Mouse (Mus musculus): Measurements from ENCODE around the gene Kcnk10.

Gene Kcnk10

DNA sequence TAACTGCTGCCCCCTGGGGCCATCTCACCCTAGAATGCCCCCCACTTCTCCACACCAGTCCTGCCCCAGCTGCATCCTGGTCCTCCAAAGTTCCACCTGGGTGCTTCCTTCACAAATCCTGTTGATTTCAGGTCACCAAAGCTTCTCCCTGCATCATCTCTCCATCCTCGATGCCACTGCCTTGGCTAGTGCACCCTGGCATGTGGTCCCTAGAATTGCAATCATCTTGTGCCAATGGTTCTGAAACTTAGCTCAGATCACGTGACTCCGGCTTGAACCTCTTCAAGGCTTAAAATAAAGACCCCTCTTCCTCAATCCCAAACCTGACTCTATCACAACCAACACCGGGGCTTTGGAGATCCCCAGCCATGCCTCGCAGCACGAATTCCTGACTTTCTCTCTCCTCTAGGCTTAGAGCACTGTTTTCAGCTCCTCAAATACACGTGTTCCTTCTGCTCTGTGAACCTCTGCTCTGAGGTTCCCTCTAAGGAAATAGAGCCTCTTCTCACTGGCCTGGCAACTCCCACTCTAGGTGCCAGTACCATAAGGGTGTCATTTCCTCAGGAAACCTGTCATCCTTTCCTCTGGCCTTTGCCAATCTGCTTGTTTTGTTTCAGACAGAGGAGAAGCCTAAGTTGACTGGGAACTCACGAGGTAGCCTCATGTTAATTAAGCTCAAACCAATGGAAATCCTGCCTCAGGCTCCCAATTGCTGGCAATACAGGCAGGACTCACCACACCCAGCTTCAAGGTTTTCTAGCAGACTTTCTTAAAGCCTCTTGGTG, 6.0 kb downstream of the Kcnk10 start:
- DNase-seq (ENCODE audit: low spot score in 2 of 2) = no peak

DNA sequence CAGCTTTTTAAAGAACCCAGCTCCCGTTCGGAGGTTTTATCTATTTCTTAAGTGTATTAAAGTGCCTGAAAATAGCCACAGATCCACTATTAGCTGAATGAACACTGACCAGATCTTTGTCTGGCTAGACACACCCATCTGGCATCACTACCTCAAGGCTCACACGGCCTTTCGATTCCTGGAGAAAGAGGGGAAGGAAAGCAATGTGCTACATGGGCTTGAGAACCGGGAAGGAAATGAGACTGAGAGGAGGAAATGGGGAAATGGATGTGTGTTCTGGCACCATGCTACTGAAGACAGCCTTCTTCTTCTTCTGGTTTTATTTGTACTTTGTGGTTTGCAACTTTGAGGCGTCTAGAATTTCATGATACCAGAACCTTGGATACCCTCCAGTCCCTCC, 8.7 kb downstream of the Kcnk10 start:
- no peak for DNase-seq (ENCODE audit: low spot score in 2 of 2)

DNA sequence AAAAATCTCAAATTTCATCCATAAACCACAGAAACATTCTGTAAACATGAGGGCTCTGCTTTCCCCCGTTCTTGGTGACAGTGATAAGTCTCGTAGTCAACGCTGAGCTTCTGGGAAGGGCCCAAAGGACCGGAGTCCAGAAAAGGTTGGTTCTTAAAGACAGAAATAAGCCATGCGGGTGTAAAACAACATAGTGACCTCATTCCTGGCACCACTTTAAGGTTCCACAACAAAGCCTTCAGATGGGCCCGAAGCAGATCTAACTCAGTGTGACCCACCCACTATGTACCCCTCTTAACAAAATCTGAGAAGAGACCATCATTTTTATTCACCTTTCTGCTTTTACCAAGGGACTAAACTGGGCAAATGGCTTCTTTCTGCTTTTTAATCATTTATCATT, 10.2 kb downstream of the Kcnk10 start:
- DNase-seq (ENCODE audit: low spot score in 2 of 2) = no peak

- DNase-seq (ENCODE audit: low spot score in 2 of 2) = no peak
These were observed 13.7 kb downstream of the Kcnk10 start for GRCm38 (mm10) chr12:98564383-98564782.

GRCm38 (mm10) chr12:98563261-98563660, 14.8 kb downstream of the Kcnk10 start:
- no peak for DNase-seq (ENCODE audit: low spot score in 2 of 2)

GRCm38 (mm10) chr12:98562341-98562977, 15.7 kb downstream of the Kcnk10 start:
- DNase-seq (ENCODE audit: low spot score in 2 of 2) = no peak

GRCm38 (mm10) chr12:98560038-98560437, 18.1 kb downstream of the Kcnk10 start:
- DNase-seq (ENCODE audit: low spot score in 2 of 2) = no peak

DNA sequence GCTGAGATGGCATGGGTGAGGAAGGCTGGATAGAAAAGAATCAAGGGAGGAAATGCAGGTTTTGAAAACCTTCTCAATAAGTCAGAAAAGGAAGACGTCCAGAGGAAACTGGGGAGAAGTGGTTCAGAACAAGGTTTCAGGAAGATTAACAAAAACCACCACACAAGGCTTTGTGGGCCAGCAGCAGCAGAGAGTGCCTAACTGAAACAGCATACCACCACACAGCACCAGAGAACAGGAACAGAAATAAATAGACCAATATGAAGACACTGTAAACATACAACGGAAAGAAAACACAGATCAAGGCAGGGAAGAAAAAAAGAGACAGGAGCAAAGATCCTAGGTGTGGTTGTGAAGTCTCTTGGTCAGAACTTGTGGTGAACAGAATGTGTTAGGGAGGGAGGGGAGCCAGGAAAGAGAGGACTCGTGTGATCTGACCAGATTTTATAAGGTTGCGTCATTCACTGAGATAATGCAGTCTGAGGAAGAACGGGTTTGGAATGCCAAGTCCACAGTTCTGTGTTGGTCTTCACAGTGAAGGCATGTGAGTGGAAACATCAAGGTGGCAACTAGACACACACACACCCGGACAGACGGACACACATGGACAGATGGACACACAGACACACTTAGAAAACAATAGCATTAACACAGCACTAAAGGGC, 21.0 kb downstream of the Kcnk10 start:
- no peak for DNase-seq (ENCODE audit: low spot score in 2 of 2)

DNA sequence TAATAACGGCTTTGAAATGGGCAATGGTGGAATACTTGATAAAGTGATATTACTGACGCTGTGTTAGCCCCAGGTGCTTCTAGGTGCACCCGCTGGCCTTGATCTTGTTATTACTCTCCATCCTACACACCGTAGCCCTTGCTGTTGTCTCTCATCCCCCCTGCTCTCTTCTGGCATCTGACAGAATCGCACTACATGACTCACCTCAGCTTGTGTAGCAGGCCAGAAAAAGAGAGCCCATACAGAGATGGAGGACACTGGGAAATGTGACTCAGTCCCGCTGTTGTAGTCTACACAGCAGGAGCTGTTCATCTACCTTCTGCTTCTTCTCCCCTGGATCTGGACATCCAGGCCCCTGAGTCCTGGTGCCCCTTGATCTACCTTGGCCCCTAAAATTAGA, 28.1 kb downstream of the Kcnk10 start:
- no peak for DNase-seq (ENCODE audit: low spot score in 2 of 2)

GRCm38 (mm10) chr12:98548141-98548540, 30.0 kb downstream of the Kcnk10 start:
- no peak for DNase-seq (ENCODE audit: low spot score in 2 of 2)

- no peak for DNase-seq (ENCODE audit: low spot score in 2 of 2)
These were observed 32.2 kb downstream of the Kcnk10 start for GRCm38 (mm10) chr12:98545875-98546274.

DNA sequence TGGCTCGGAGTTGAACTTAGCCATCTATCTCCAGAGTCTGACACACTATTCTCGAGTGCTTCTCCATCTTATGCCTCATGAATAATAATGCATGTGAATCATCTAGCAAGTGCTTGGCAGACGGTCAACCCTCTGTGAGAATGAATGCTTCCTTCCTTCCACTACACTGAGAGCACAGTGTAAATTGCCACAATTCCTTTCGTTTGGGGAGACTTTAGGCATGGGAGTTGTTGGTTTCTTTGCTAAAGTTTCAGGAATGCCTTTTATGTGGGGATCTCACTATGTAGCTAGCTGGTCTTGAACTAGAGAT, 32.9 kb downstream of the Kcnk10 start:
- no peak for DNase-seq (ENCODE audit: low spot score in 2 of 2)

GRCm38 (mm10) chr12:98544545-98545250, 33.4 kb downstream of the Kcnk10 start:
- no peak for DNase-seq (ENCODE audit: low spot score in 2 of 2)

- DNase-seq (ENCODE audit: low spot score in 2 of 2) = no peak
These were observed 41.4 kb downstream of the Kcnk10 start for GRCm38 (mm10) chr12:98536760-98537159.

DNA sequence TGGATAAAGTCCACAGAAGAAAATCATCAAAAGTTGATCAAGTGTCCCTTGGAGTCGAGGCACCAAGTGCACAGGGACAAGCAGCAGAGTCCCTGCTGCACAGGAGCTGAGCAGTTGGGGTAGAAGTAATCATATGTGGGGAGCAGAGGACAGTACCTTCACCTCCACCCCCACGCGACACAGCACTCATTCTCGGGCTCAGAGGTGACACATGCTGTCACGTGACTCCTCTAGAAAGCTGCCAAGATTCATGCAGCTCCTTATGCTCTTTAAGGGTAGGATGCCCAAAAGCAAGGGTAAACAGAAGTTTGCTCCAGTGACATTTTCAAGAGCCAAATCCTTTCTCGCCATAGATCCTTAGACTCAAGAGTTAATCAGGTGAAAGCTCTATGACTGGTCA, 42.1 kb downstream of the Kcnk10 start:
- no peak for DNase-seq (ENCODE audit: low spot score in 2 of 2)

DNA sequence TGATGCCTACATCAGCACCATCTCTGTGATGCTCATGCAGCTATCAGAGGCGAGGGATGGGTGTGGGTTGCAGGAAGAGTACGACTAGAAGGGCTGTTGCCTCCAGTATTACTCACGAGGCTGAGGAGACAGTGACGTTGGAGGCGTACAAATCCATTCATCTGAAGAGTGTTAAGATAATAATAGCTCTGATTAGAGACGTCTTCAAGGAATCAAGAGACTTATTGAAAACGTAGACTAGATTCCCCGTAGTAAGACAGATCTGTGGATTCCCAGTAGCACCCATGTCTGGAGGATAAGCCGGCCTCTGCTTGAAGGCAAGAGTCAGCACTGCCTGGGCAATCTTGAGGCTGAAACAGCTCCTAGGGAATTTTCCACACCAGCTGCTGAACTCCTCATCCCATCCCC, 42.6 kb downstream of the Kcnk10 start:
- no peak for DNase-seq (ENCODE audit: low spot score in 2 of 2)

GRCm38 (mm10) chr12:98528635-98529034, 49.5 kb downstream of the Kcnk10 start:
- DNase-seq (ENCODE audit: low spot score in 2 of 2) = no peak

GRCm38 (mm10) chr12:98525361-98525760, 52.7 kb downstream of the Kcnk10 start:
- DNase-seq (ENCODE audit: low spot score in 2 of 2) = no peak

DNA sequence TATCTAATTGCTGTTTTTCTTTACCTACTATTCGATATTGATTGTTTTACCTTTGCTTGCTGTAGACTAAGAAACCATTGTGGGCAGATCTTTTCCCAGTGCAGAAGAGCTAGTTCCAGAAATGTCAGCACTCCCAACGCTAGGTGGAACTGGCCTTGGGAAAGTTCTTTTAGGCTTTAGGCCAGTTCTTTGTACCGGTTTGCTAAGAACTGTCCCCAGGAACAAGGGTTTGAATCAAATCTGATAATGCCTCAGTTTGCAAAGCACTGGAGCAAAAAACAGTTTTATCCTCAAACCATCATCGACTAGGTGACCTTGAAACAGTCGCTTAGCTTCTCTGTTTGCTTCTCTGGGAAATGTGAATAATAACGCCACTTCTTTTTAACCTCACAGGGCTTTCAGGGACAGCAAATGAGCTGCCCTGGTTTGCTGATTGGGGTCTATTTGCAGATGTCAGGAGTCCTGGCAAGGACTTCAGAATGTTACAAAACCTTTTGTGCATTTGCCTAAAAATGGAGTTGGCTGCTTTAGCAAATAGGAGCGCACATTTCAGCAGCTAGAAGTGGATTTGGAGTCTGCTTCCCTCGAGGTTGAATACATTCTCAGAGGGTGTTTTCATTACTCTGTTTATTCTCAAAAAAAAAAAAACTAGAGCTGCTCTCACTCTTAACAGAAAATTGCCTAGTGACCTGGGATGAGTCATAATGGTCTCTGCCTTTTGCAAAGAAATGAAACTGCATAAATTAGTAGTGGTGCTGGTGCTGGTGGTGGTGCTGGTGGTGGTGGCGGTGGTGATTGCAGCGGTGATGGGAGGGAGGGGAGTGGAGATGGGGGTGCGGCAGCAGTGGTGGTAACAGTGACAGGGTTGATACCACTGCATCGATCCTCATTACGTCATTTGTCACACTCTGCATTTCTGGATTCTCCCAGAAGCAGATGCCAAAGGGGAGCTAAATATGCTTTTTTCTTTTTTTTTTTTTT, 53.5 kb downstream of the Kcnk10 start:
- no peak for DNase-seq (ENCODE audit: low spot score in 2 of 2)

- DNase-seq (ENCODE audit: low spot score in 2 of 2) = no peak
These were observed 56.8 kb downstream of the Kcnk10 start for GRCm38 (mm10) chr12:98521311-98521710.

DNA sequence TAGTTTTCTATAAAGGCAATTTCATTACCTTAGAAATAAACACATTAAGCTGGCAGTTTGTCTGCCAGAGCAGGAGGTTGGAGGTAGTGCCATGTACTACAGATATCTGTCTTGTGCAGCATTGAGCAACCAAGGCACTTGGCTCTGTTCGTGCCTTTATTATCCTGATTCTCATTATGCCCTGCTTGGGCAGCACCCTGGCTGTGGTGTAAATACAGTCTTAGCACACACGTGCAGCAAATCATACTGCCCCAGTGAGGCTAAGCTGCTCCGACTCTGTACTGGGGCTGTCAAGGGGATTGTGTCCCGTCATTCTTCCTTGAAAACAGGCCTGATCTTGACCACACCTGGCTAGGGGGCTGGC, 57.6 kb downstream of the Kcnk10 start:
- no peak for DNase-seq (ENCODE audit: low spot score in 2 of 2)
